Comparison of ENCODE assay signal across 19 mouse cellular contexts in genomic region chr11:97184875-97185274, GRCm38 (mm10). TPM values are rescaled to one million over a fixed set of nuclear protein-coding genes. Genes with fewer than 3 reads are reported as not detected.
DNase-seq lines count a peak whose midpoint lies in the region; ATAC-seq and TF ChIP-seq lines count a peak whose summit lies in the region.
"Had no signal": no experiment of that assay in that cellular context is flagged by ENCODE, and none has a peak within 500 bp of the region (broad histone marks: within the 10 kb centered on the region; RNA-seq: fewer than 3 reads in every experiment).

No protein-coding gene starts in this region.

- TF ChIP-seq RAD21 in MEL (IDR thresholded peaks at IDR 0.05; ENCODE audit: low read depth, low read length) = no peak

- WGBS in kidney, embryonic 14.5 days = 72% methylated on average over 5 of the region's 5 CpGs
- 72% methylated on average over 5 of the region's 5 CpGs for WGBS in liver, embryonic 15.5 days (ENCODE audit: insufficient replicate concordance)

- no peak overlapping the region for H3K27ac ChIP-seq in kidney, embryonic 14.5 days (ENCODE audit: low read depth, low read length)
- H3K27ac ChIP-seq in MEL (ENCODE audit: control insufficient read depth, low read depth, low read length) = no peak overlapping the region
- H3K27ac ChIP-seq in liver, embryonic 15.5 days (replicated peaks) = no peak overlapping the region
- H3K27ac ChIP-seq: embryonic facial prominence, embryonic 12.5 days; gastrocnemius, adult 2 months; heart, embryonic 15.5 days; kidney, embryonic 15.5 days; left cerebral cortex, adult 2 months; macrophage; midbrain, embryonic 15.5 days had no signal

- H3K36me3 ChIP-seq in kidney, embryonic 14.5 days (ENCODE audit: control insufficient read depth, insufficient read depth, low read length) = peaks cover 66% of the 10 kb centered on the region
- H3K36me3 ChIP-seq in C2C12 (ENCODE audit: control insufficient read depth, insufficient read depth) (peaks cover 69% of the 10 kb centered on the region), MEL (ENCODE audit: control insufficient read depth in 1 of 2, insufficient read depth in 2 of 2, low read length in 2 of 2) (peaks cover 51 to 65% of the 10 kb centered on the region in 2 experiments)
- H3K36me3 ChIP-seq in liver, embryonic 15.5 days (replicated peaks) = peaks cover 64% of the 10 kb centered on the region

- TF ChIP-seq POLR2A in MEL (IDR thresholded peaks at IDR 0.05; ENCODE audit: control insufficient read depth in 1 of 2, insufficient read depth in 1 of 2, low read depth in 1 of 2, low read length in 2 of 2, poor library complexity in 1 of 2) = no peak

- H3K4me3 ChIP-seq in kidney, embryonic 14.5 days (ENCODE audit: low read length) = no peak overlapping the region
- H3K4me3 ChIP-seq in C2C12 (ENCODE audit: insufficient read depth, poor library complexity, severe bottlenecking) (no peak overlapping the region), MEL (ENCODE audit: control insufficient read depth in 1 of 2, insufficient read depth in 1 of 2, low read depth in 2 of 2, low read length in 2 of 2) (no peak overlapping the region)
- H3K4me3 ChIP-seq in liver, embryonic 15.5 days (replicated peaks) = no peak overlapping the region
- H3K4me3 ChIP-seq: embryonic facial prominence, embryonic 12.5 days; gastrocnemius, adult 2 months; heart, embryonic 15.5 days; left cerebral cortex, adult 2 months; midbrain, embryonic 15.5 days had no signal

- ATAC-seq in kidney, embryonic 14.5 days (ENCODE audit: low FRiP score, low TSS enrichment) = no peak
- no peak for ATAC-seq in liver, embryonic 15.5 days (ENCODE audit: insufficient read depth)
- ATAC-seq in CD4-positive, CD25-positive, alpha-beta regulatory T cell, adult 4 months = no peak
- ATAC-seq: inflammation-experienced regulatory T-cells, adult 6 months; midbrain, embryonic 15.5 days had no signal

- H3K9me3 ChIP-seq in kidney, embryonic 14.5 days (ENCODE audit: control insufficient read depth, low read length) = no peaks in the 10 kb centered on the region
- no peaks in the 10 kb centered on the region for H3K9me3 ChIP-seq in MEL (replicated peaks; ENCODE audit: insufficient read depth, low read length)
- no peaks in the 10 kb centered on the region for H3K9me3 ChIP-seq in liver, embryonic 15.5 days (replicated peaks)
- H3K9me3 ChIP-seq: embryonic facial prominence, embryonic 12.5 days; heart, embryonic 15.5 days; kidney, embryonic 15.5 days; midbrain, embryonic 15.5 days had no signal

- no peak for TF ChIP-seq EP300 in MEL (IDR thresholded peaks at IDR 0.05; ENCODE audit: low read depth in 1 of 2, low read length in 2 of 2)

- TF ChIP-seq CTCF in C2C12 (IDR thresholded peaks at IDR 0.05; ENCODE audit: control insufficient read depth, insufficient read depth, insufficient read length) (no peak), MEL (IDR thresholded peaks at IDR 0.05 in 2 of 3, conservative IDR thresholded peaks at IDR 0.05 in 1 of 3; ENCODE audit: control insufficient read depth in 1 of 3, insufficient read depth in 1 of 3, low read depth in 2 of 3, low read length in 3 of 3, poor library complexity in 1 of 3, severe bottlenecking in 1 of 3) (no peak)

- H3K4me2 ChIP-seq in kidney, embryonic 14.5 days (replicated peaks; ENCODE audit: low read depth, low read length) = no peak overlapping the region
- H3K4me2 ChIP-seq in liver, embryonic 15.5 days = peak overlapping the region; percentile 1; the same call in 1 of the 2 replicates
- H3K4me2 ChIP-seq: embryonic facial prominence, embryonic 12.5 days; heart, embryonic 15.5 days; midbrain, embryonic 15.5 days had no signal

- peak; percentile 22 for DNase-seq in kidney, postnatal 10 days
- peak; percentile 55 for DNase-seq in MEL (ENCODE audit: low read depth, low spot score)
- no peak for DNase-seq in urinary bladder, postnatal 25 days (ENCODE audit: low spot score)
- DNase-seq: cerebellum, adult 11 months; cerebellum, postnatal 36 days; gastrocnemius, adult 2 months; lung, adult 2 months; thymus, postnatal 4 days had no signal

- peak overlapping the region; percentile 23 for H3ac ChIP-seq in C2C12 (ENCODE audit: control insufficient read depth, insufficient read length, low read depth)

- peaks cover 85% of the 10 kb centered on the region for H3K79me2 ChIP-seq in C2C12 (ENCODE audit: control insufficient read depth, insufficient read depth)
- peaks cover 71% of the 10 kb centered on the region for H3K79me2 ChIP-seq in MEL (ENCODE audit: control insufficient read depth, insufficient read depth, low read length, poor library complexity)

- peaks cover 74% of the 10 kb centered on the region for H3K79me3 ChIP-seq in C2C12 (ENCODE audit: low read depth)

- H3K9ac ChIP-seq in kidney, embryonic 14.5 days (ENCODE audit: low read depth, low read length) = no peak overlapping the region
- H3K9ac ChIP-seq in MEL (ENCODE audit: control insufficient read depth, low read depth, low read length, poor library complexity, severe bottlenecking) = peak overlapping the region; percentile 8; the same call in 1 of the 2 replicates
- H3K9ac ChIP-seq in liver, embryonic 15.5 days = no peak overlapping the region
- H3K9ac ChIP-seq: embryonic facial prominence, embryonic 12.5 days; heart, embryonic 15.5 days; kidney, embryonic 15.5 days; midbrain, embryonic 15.5 days had no signal

- H3K27me3 ChIP-seq in kidney, embryonic 14.5 days (ENCODE audit: control insufficient read depth, insufficient read depth, low read length) = no peaks in the 10 kb centered on the region
- H3K27me3 ChIP-seq in C2C12 (ENCODE audit: control insufficient read depth, insufficient read depth, insufficient read length) = no peaks in the 10 kb centered on the region
- H3K27me3 ChIP-seq in MEL (ENCODE audit: control insufficient read depth in 1 of 2, insufficient read depth in 2 of 2, low read length in 2 of 2) = no peaks in the 10 kb centered on the region
- no peaks in the 10 kb centered on the region for H3K27me3 ChIP-seq in liver, embryonic 15.5 days
- H3K27me3 ChIP-seq: embryonic facial prominence, embryonic 12.5 days; heart, embryonic 15.5 days; kidney, embryonic 15.5 days; midbrain, embryonic 15.5 days had no signal

- peaks cover 24% of the 10 kb centered on the region for H3K4me1 ChIP-seq in kidney, embryonic 14.5 days (ENCODE audit: control insufficient read depth, insufficient read depth, low read length)
- peaks cover 5 to 19% of the 10 kb centered on the region in 2 experiments for H3K4me1 ChIP-seq in MEL (ENCODE audit: control insufficient read depth in 1 of 2, insufficient read depth in 2 of 2, low read length in 2 of 2)
- H3K4me1 ChIP-seq in liver, embryonic 15.5 days (replicated peaks) = peaks cover 67% of the 10 kb centered on the region

TF ChIP-seq in C2C12, 6 proteins besides CTCF, POLR2A, EP300 and RAD21:
- no peak for TF ChIP-seq MYOD1 (IDR thresholded peaks at IDR 0.05; ENCODE audit: control insufficient read depth, insufficient read length, low read depth)
- TF ChIP-seq MAX (IDR thresholded peaks at IDR 0.05) = no peak
TF ChIP-seq in C2C12: peak in this region for 0.

TF ChIP-seq in MEL, 35 proteins besides CTCF, POLR2A, EP300 and RAD21:
- TF ChIP-seq MAZ (IDR thresholded peaks at IDR 0.05; ENCODE audit: low read depth, low read length) (no peak), GATA1 (IDR thresholded peaks at IDR 0.05; ENCODE audit: low read depth, low read length) (no peak), SIN3A (IDR thresholded peaks at IDR 0.05; ENCODE audit: low read length) (peak; percentile 92), HCFC1 (IDR thresholded peaks at IDR 0.05; ENCODE audit: low read depth, low read length) (no peak), TAL1 (IDR thresholded peaks at IDR 0.05; ENCODE audit: low read length) (no peak), ZC3H11A (IDR thresholded peaks at IDR 0.05; ENCODE audit: low read depth, low read length) (no peak), MXI1 (IDR thresholded peaks at IDR 0.05; ENCODE audit: low read depth, low read length) (peak; percentile 97), USF1 (IDR thresholded peaks at IDR 0.05; ENCODE audit: low read depth, low read length) (no peak), MAFK (IDR thresholded peaks at IDR 0.05; ENCODE audit: borderline replicate concordance, low read depth, low read length) (no peak), NRF1 (IDR thresholded peaks at IDR 0.05; ENCODE audit: insufficient read depth, low read depth, low read length, poor library complexity, severe bottlenecking) (no peak), ZKSCAN1 (IDR thresholded peaks at IDR 0.05; ENCODE audit: low read depth, low read length) (no peak), MYC (IDR thresholded peaks at IDR 0.05; ENCODE audit: low read depth, low read length) (no peak), ZNF384 (IDR thresholded peaks at IDR 0.05; ENCODE audit: low read depth, low read length) (no peak)

RNA-seq across cellular contexts. Expression of gene Kpnb1, which starts 2.8 kb away (rescaled TPM):
- 60.0 and 84.3 TPM in 2 replicates for polyA plus RNA-seq in kidney, embryonic 14.5 days (2014; fragmentation: Nextera tagmentation; extraction: Ambion mirVana)
- polyA plus RNA-seq in C2C12 (2012; fragmentation: generic; extraction: Trizol) = 180 TPM
- 260 and 275 TPM in 2 replicates for total RNA-seq in MEL (2012; rRNA removed)
- 100 to 1,000 TPM; 237 to 463 TPM for polyA plus RNA-seq in MEL (2012; ENCODE audit: insufficient read depth in 1 of 2, insufficient read length in 2 of 2, low read depth in 1 of 2, low replicate concordance in 2 of 2, missing spikeins in 1 of 2)
- polyA plus RNA-seq in liver, embryonic 15.5 days (2015; fragmentation: Nextera tagmentation; extraction: Ambion mirVana) = 18.4 and 18.6 TPM in 2 replicates
- 10 to 100 TPM; 23.5 to 33.4 TPM for polyA plus RNA-seq in CD4-positive, CD25-positive, alpha-beta regulatory T cell, adult 4 months (2017; shearing (Covaris generic))

RNA-seq across cellular contexts. Expression of gene Tbkbp1, which starts 33.6 kb away (rescaled TPM):
- 6.0 and 6.8 TPM in 2 replicates for polyA plus RNA-seq in kidney, embryonic 14.5 days (2014; fragmentation: Nextera tagmentation; extraction: Ambion mirVana)
- 0.46 TPM for polyA plus RNA-seq in C2C12 (2012; fragmentation: generic; extraction: Trizol)
- total RNA-seq in MEL (2012; rRNA removed) = 10.3 and 11.7 TPM in 2 replicates
- 10 to 100 TPM in 1 of 2 experiments, not detected in 1; 33.5 TPM for polyA plus RNA-seq in MEL (2012; ENCODE audit: insufficient read depth in 1 of 2, insufficient read length in 2 of 2, low read depth in 1 of 2, low replicate concordance in 2 of 2, missing spikeins in 1 of 2)
- 1.9 and 2.1 TPM in 2 replicates for polyA plus RNA-seq in liver, embryonic 15.5 days (2015; fragmentation: Nextera tagmentation; extraction: Ambion mirVana)
- under 1 TPM in 1 of 2 experiments, not detected in 1; 0.09 TPM for polyA plus RNA-seq in CD4-positive, CD25-positive, alpha-beta regulatory T cell, adult 4 months (2017; shearing (Covaris generic))
